Mouse (Mus musculus) adrenal gland, adult 18-20 months (tissue): Measurements from ENCODE around the gene H2afj. TPM values are rescaled to one million over a fixed set of nuclear protein-coding genes. Genes with fewer than 3 reads are reported as not detected.

ENCODE experiments used
- DNase-seq, 2 experiments: peaks; one replicate each; pipeline ENCODE4 v3.0.0; 2021 to 2022; ENCODE audit warnings: low spot score in 2 of 2
- microRNA-seq, 2 experiments: library from miRNA; unstranded; fragments of <30 nt; microRNA quantifications; one replicate each; pipeline ENCODE4 v1.2.0; 2021; ENCODE audit warnings: borderline number of aligned reads in 2 of 2
- total RNA-seq, 2 experiments: library from RNA; stranded (reverse); gene quantifications; 1 replicate in 1 of 2; 2 replicates in 1 of 2; pipeline ENCODE4 v1.2.3; 2021

Gene H2afj
- total RNA-seq, 2 experiments from 2014 or later: 104 to 207 TPM

GRCm38 (mm10) chr6:136844903-136845302 is 36.9 kb downstream of the H2afj start:
- DNase-seq: no peak

- DNase-seq: no peak
These were observed 37.8 kb downstream of the H2afj start for GRCm38 (mm10) chr6:136845706-136846480.

- no peak for DNase-seq
These were observed 39.2 kb downstream of the H2afj start for GRCm38 (mm10) chr6:136847267-136847666.

- peak; percentile 53 to 69 for DNase-seq
These were observed 39.7 kb downstream of the H2afj start for GRCm38 (mm10) chr6:136847790-136848189.

- DNase-seq: no peak
These were observed 40.4 kb downstream of the H2afj start for GRCm38 (mm10) chr6:136848399-136848798.

GRCm38 (mm10) chr6:136848971-136849370 is 40.9 kb downstream of the H2afj start:
- no peak for DNase-seq

- no peak for DNase-seq
These were observed 42.2 kb downstream of the H2afj start for GRCm38 (mm10) chr6:136850267-136850666.

- no peak for DNase-seq
These were observed 44.3 kb downstream of the H2afj start for GRCm38 (mm10) chr6:136852348-136852747.

GRCm38 (mm10) chr6:136852762-136853161 is 44.7 kb downstream of the H2afj start:
- DNase-seq: no peak

GRCm38 (mm10) chr6:136854361-136854781 is 46.3 kb downstream of the H2afj start:
- DNase-seq: no peak

- no peak for DNase-seq
These were observed 47.1 kb downstream of the H2afj start for GRCm38 (mm10) chr6:136855183-136855582.

- no peak for DNase-seq
These were observed 48.1 kb downstream of the H2afj start for GRCm38 (mm10) chr6:136856071-136856636.

- DNase-seq: no peak
These were observed 49.3 kb downstream of the H2afj start, which contains the start of gene Art4 for GRCm38 (mm10) chr6:136857186-136857872. TSS of gene Art4 (minus strand) at chr6:136857733.

- DNase-seq: peak in 1 of 2 experiments; percentile 12
These were observed 49.8 kb downstream of the H2afj start for GRCm38 (mm10) chr6:136857873-136858260.

GRCm38 (mm10) chr6:136858420-136858819 is 50.4 kb downstream of the H2afj start:
- DNase-seq: no peak

Small RNA genes within 50 kb of the gene (microRNA-seq; reads per million reads assigned to microRNA genes)
- gene Gm44364: 0 reads per million in 2 experiments

Other genes with a start within 250 kb of the H2afj start
- gene Plbd1, start 146.3 kb upstream of the H2afj start, total RNA-seq: 10 to 100 TPM; 32.2 to 75.7 TPM
- under 1 TPM in 1 of 2 experiments, not detected in 1; 0.06 TPM for gene Gucy2c, start 26.5 kb upstream of the H2afj start, total RNA-seq
- gene Hist4h4, start 3.8 kb upstream of the H2afj start, total RNA-seq: 1 to 10 TPM; 8.6 to 8.9 TPM
- 1 to 10 TPM in 1 of 2 experiments, under 1 TPM in 1; 0.45 to 1.0 TPM for gene BC049715, start 19.4 kb downstream of the H2afj start, total RNA-seq
- gene Wbp11, start 20.0 kb downstream of the H2afj start, total RNA-seq: 10 to 100 TPM; 72.0 to 77.7 TPM
- under 1 TPM; 0.23 to 0.32 TPM for gene Smco3, start 27.2 kb downstream of the H2afj start, total RNA-seq
- gene Art4, start 49.5 kb downstream of the H2afj start, total RNA-seq: 1 to 10 TPM; 3.0 TPM
- 100 to 1,000 TPM; 192 to 202 TPM for gene Mgp, start 67.6 kb downstream of the H2afj start, total RNA-seq
- gene Erp27, start 113.9 kb downstream of the H2afj start, total RNA-seq: not detected
- not detected for gene Pde6h, start 115.6 kb downstream of the H2afj start, total RNA-seq
- gene Arhgdib, start 133.7 kb downstream of the H2afj start, total RNA-seq: 10 to 100 TPM; 20.0 to 25.7 TPM